7 mouse cellular contexts compared by ENCODE assay signal in genomic region chr17:48362966-48363365, GRCm38 (mm10). TPM values are rescaled to one million over a fixed set of nuclear protein-coding genes. Genes with fewer than 3 reads are reported as not detected.
DNase-seq lines count a peak whose midpoint lies in the region; ATAC-seq and TF ChIP-seq lines count a peak whose summit lies in the region.

No protein-coding gene starts in this region.

- TF ChIP-seq CTCF in brain, embryonic 14.5 days (IDR thresholded peaks at IDR 0.05; ENCODE audit: borderline replicate concordance, extremely low read depth, insufficient read depth, insufficient read length): no peak

- H3K4me2 ChIP-seq in kidney, embryonic 15.5 days: no peak overlapping the region

- ATAC-seq in kidney, embryonic 15.5 days (replicated peaks; ENCODE audit: low FRiP score): no peak
- no peak for ATAC-seq in activated CD4-positive, CD25-positive, alpha-beta regulatory T cell, adult 4 months

- no peak overlapping the region for H3K9ac ChIP-seq in kidney, embryonic 15.5 days

- intact Hi-C loops in heart, postnatal 14 days (cut with DNase I): no loop called here

- DNase-seq in kidney, postnatal 10 days: peak; percentile 69
- peak; percentile 87 for DNase-seq in NIH3T3 (ENCODE audit: low read depth)
- peak; percentile 76 for DNase-seq in brain, embryonic 14.5 days (ENCODE audit: low read depth)
- DNase-seq in heart, postnatal 14 days: peak; percentile 63 to 73
- no peak for DNase-seq in retina, postnatal 1 day

- H3K27ac ChIP-seq in kidney, embryonic 15.5 days: no peak overlapping the region

- no peaks in the 10 kb centered on the region for H3K4me1 ChIP-seq in kidney, embryonic 15.5 days

- H3K9me3 ChIP-seq in kidney, embryonic 15.5 days (replicated peaks): no peaks in the 10 kb centered on the region

- 77% methylated on average over 8 of the region's 8 CpGs for WGBS in kidney, embryonic 15.5 days

- no peak for TF ChIP-seq POLR2A in brain, embryonic 14.5 days (IDR thresholded peaks at IDR 0.05; ENCODE audit: borderline replicate concordance, extremely low read depth, insufficient read depth, insufficient read length, poor library complexity, severe bottlenecking)

- no peak overlapping the region for H3K4me3 ChIP-seq in kidney, embryonic 15.5 days (replicated peaks)

- H3K36me3 ChIP-seq in kidney, embryonic 15.5 days: no peaks in the 10 kb centered on the region

- no peaks in the 10 kb centered on the region for H3K27me3 ChIP-seq in kidney, embryonic 15.5 days

RNA-seq across cellular contexts. Expression of gene Treml1, which starts 3.2 kb away (rescaled TPM):
- polyA plus RNA-seq in kidney, embryonic 15.5 days (2015; fragmentation: Nextera tagmentation; extraction: Ambion mirVana): 0.60 and 1.3 TPM in 2 replicates
- polyA plus RNA-seq in brain, embryonic 14.5 days (2012; rRNA removed): 0.50 and 1.0 TPM in 2 replicates
- under 1 TPM; 0.22 to 0.29 TPM for total RNA-seq in heart, postnatal 14 days (2021)
- polyA plus RNA-seq in activated CD4-positive, CD25-positive, alpha-beta regulatory T cell, adult 4 months (2017; shearing (Covaris generic)): not detected

RNA-seq across cellular contexts. Expression of gene Trem2, which starts 16.8 kb away (rescaled TPM):
- 2.4 and 2.9 TPM in 2 replicates for polyA plus RNA-seq in kidney, embryonic 15.5 days (2015; fragmentation: Nextera tagmentation; extraction: Ambion mirVana)
- polyA plus RNA-seq in brain, embryonic 14.5 days (2012; rRNA removed): 5.4 and 5.6 TPM in 2 replicates
- total RNA-seq in heart, postnatal 14 days (2021): 1 to 10 TPM; 1.9 to 2.5 TPM
- polyA plus RNA-seq in activated CD4-positive, CD25-positive, alpha-beta regulatory T cell, adult 4 months (2017; shearing (Covaris generic)): not detected

RNA-seq across cellular contexts. Expression of gene Nfya, which starts 46.7 kb away (rescaled TPM):
- polyA plus RNA-seq in kidney, embryonic 15.5 days (2015; fragmentation: Nextera tagmentation; extraction: Ambion mirVana): 15.8 and 17.8 TPM in 2 replicates
- 99.1 and 121 TPM in 2 replicates for polyA plus RNA-seq in brain, embryonic 14.5 days (2012; rRNA removed)
- 10 to 100 TPM; 24.3 to 26.5 TPM for total RNA-seq in heart, postnatal 14 days (2021)
- polyA plus RNA-seq in activated CD4-positive, CD25-positive, alpha-beta regulatory T cell, adult 4 months (2017; shearing (Covaris generic)): 10 to 100 TPM in 1 of 2 experiments, 1 to 10 TPM in 1; 9.6 to 11.9 TPM

RNA-seq across cellular contexts. Expression of gene Oard1, which starts 46.8 kb away (rescaled TPM):
- 72.4 and 74.9 TPM in 2 replicates for polyA plus RNA-seq in kidney, embryonic 15.5 days (2015; fragmentation: Nextera tagmentation; extraction: Ambion mirVana)
- polyA plus RNA-seq in brain, embryonic 14.5 days (2012; rRNA removed): 24.1 and 32.8 TPM in 2 replicates
- 10 to 100 TPM; 10.7 to 12.9 TPM for total RNA-seq in heart, postnatal 14 days (2021)
- polyA plus RNA-seq in activated CD4-positive, CD25-positive, alpha-beta regulatory T cell, adult 4 months (2017; shearing (Covaris generic)): 10 to 100 TPM; 80.8 to 86.1 TPM

RNA-seq across cellular contexts. Expression of gene B430306N03Rik, which starts 47.0 kb away (rescaled TPM):
- 0.23 and 0.39 TPM in 2 replicates for polyA plus RNA-seq in kidney, embryonic 15.5 days (2015; fragmentation: Nextera tagmentation; extraction: Ambion mirVana)
- polyA plus RNA-seq in brain, embryonic 14.5 days (2012; rRNA removed): 0.06 and 0.26 TPM in 2 replicates
- under 1 TPM; 0.10 to 0.20 TPM for total RNA-seq in heart, postnatal 14 days (2021)
- 1 to 10 TPM in 1 of 2 experiments, under 1 TPM in 1; 0.60 to 1.2 TPM for polyA plus RNA-seq in activated CD4-positive, CD25-positive, alpha-beta regulatory T cell, adult 4 months (2017; shearing (Covaris generic))
